15 mouse cellular contexts compared by ENCODE assay signal in genomic region chr5:89056370-89056769, GRCm38 (mm10).
A peak's percentile ranks its signal among the peaks of the same experiment; 100 is the strongest.
DNase-seq lines count a peak whose midpoint lies in the region; ATAC-seq lines count a peak whose summit lies in the region.
"Had no signal": no experiment of that assay in that cellular context is flagged by ENCODE, and none has a peak within 500 bp of the region (broad histone marks: within the 10 kb centered on the region; RNA-seq: fewer than 3 reads in every experiment).

No protein-coding gene starts in this region.

- ATAC-seq in monocyte, adult 5-6 weeks (replicated peaks; ENCODE audit: insufficient number of reproducible peaks, low FRiP score, low TSS enrichment, poor library complexity, severe bottlenecking), result no peak
- no peak for ATAC-seq in neural tube, embryonic 15.5 days (ENCODE audit: low FRiP score)

- no peaks in the 10 kb centered on the region for H3K27me3 ChIP-seq in neural tube, embryonic 15.5 days (replicated peaks)
- H3K27me3 ChIP-seq: embryonic facial prominence, embryonic 13.5 days; neural tube, embryonic 13.5 days had no signal

- H3K4me1 ChIP-seq in neural tube, embryonic 15.5 days, result no peaks in the 10 kb centered on the region
- H3K4me1 ChIP-seq: embryonic facial prominence, embryonic 13.5 days; neural tube, embryonic 13.5 days had no signal

- H3K9me3 ChIP-seq in neural tube, embryonic 15.5 days (replicated peaks), result no peaks in the 10 kb centered on the region
- H3K9me3 ChIP-seq: embryonic facial prominence, embryonic 13.5 days; neural tube, embryonic 13.5 days had no signal

- H3K4me3 ChIP-seq in neural tube, embryonic 15.5 days (replicated peaks), result no peak overlapping the region
- H3K4me3 ChIP-seq: embryonic facial prominence, embryonic 13.5 days; left cerebral cortex, adult 2 months; neural tube, embryonic 13.5 days had no signal

- H3K27ac ChIP-seq in neural tube, embryonic 15.5 days (replicated peaks), result no peak overlapping the region
- H3K27ac ChIP-seq: embryonic facial prominence, embryonic 13.5 days; left cerebral cortex, adult 2 months; neural tube, embryonic 13.5 days had no signal

- no peaks in the 10 kb centered on the region for H3K36me3 ChIP-seq in neural tube, embryonic 15.5 days
- H3K36me3 ChIP-seq: embryonic facial prominence, embryonic 13.5 days; neural tube, embryonic 13.5 days had no signal

- no peak overlapping the region for H3K4me2 ChIP-seq in neural tube, embryonic 15.5 days
- H3K4me2 ChIP-seq: embryonic facial prominence, embryonic 13.5 days; neural tube, embryonic 13.5 days had no signal

- peak; percentile 71 for DNase-seq in layer of hippocampus, adult 11-12 months (ENCODE audit: low spot score)
- DNase-seq in layer of hippocampus, postnatal 10 days (ENCODE audit: low spot score in 2 of 2), result no peak
- peak; percentile 61 for DNase-seq in cerebellum, adult 8-10 months
- DNase-seq in layer of hippocampus, adult 9-10 months (ENCODE audit: low spot score), result peak; percentile 42
- DNase-seq in right cerebral cortex, postnatal 36 days (ENCODE audit: low spot score in 2 of 2), result peak; percentile 34 to 38
- no peak for DNase-seq in ovary, postnatal 14 days (ENCODE audit: low spot score)
- DNase-seq: adrenal gland, postnatal 36 days; liver; lung, adult 2 months; thymus, postnatal 4 days had no signal

- WGBS in neural tube, embryonic 15.5 days, result 90% methylated on average over 2 of the region's 2 CpGs

- H3K9ac ChIP-seq in neural tube, embryonic 15.5 days (replicated peaks), result no peak overlapping the region
- H3K9ac ChIP-seq: embryonic facial prominence, embryonic 13.5 days; neural tube, embryonic 13.5 days had no signal

Comparison
In these comparisons a context has a peak if more than half of its experiments do, and no peak if none do; other contexts are left out.
1. DNase-seq: peak in layer of hippocampus, adult 11-12 months (single experiment), cerebellum, adult 8-10 months (single experiment), layer of hippocampus, adult 9-10 months (single experiment) and right cerebral cortex, postnatal 36 days (2 of 2); none in layer of hippocampus, postnatal 10 days (0 of 2) and ovary, postnatal 14 days (single experiment).